Mouse (Mus musculus) heart, adult 10 weeks (tissue): Measurements from ENCODE around the gene Avp. TPM values are rescaled to one million over a fixed set of nuclear protein-coding genes. Genes with fewer than 3 reads are reported as not detected.

Experiments used
- polyA plus RNA-seq: library from polyadenylated mRNA; stranded (reverse); fragments of 350-450 nt; fragmentation: Illumina TruSeq; extraction: RNeasy Lipid Tissue Mini Kit (QIAGEN cat#74804); gene quantifications from one replicate; pipeline ENCODE4 v1.2.3, GENCODE M21; 2014; ENCODE audit warnings: low read depth, low replicate concordance

Avp gene
- not detected for polyA plus RNA-seq

DNA sequence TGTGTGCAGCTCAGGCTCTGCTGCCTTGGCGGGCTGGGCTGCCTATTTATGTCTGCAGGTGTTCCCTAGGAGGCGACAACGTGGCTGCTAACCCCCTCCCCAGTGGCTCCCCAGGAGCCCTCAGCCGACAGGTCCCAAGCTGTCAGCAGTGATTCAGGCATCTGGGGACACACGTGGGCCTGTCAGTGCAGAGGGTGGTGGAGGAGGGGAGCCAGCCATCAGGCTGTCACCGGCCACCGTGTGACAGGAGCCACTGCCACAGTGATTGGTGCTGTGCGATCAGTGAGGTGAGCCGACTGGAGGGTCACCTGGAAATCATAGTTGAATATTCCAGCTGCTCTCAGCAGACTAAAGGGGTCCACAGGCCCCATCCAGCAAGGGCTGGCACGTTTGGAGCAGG, at the start of gene Avp:
TSS of gene Avp (minus strand) at position 3 of the 400 bp plus-strand sequence.

DNA sequence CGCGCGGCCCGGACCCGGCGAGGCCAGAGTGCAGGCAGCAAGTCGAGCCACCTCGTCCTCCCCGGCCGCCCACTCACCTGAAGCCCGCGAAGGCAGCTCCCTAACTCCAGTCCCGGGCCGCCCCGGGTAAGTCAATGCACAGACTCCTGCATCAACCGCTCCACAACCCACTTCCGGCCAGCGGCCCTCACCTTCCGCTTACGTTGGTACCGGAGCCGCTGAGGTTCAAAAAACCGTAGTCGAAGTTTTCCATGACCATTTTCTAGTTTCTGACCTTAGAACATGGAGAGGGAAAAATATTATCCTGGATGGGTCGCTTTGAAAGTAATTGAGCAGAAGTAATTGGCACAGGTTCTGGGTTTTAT, 47.5 kb upstream of the Avp start, which contains the start of the genes Fastkd5 and Ubox5:
TSS of gene Fastkd5 (minus strand) at position 189 of the 365 bp plus-strand sequence.
TSS of gene Ubox5 (minus strand) at position 200 of the 365 bp plus-strand sequence.

DNA sequence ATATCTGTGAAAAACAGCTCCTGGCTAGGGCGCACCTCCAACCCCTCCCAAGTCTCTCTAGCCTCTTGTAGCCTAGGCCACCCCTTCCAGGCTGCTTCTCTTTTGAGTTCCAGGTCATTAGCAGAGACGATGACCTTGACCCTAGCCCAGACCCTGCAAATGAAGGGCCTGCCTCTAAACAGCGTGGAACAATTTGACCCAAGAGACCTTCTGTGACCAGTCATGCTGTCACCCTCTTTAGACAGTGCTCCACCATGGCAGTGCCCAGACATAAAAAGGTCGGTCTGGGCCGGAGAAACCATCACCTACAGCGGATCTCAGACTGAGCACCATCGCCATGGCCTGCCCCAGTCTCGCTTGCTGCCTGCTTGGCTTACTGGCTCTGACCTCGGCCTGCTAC, 6.5 kb downstream of the Avp start, which contains the start of gene Oxt:
TSS of gene Oxt (plus strand) at position 301 of the 400 bp plus-strand sequence.

DNA sequence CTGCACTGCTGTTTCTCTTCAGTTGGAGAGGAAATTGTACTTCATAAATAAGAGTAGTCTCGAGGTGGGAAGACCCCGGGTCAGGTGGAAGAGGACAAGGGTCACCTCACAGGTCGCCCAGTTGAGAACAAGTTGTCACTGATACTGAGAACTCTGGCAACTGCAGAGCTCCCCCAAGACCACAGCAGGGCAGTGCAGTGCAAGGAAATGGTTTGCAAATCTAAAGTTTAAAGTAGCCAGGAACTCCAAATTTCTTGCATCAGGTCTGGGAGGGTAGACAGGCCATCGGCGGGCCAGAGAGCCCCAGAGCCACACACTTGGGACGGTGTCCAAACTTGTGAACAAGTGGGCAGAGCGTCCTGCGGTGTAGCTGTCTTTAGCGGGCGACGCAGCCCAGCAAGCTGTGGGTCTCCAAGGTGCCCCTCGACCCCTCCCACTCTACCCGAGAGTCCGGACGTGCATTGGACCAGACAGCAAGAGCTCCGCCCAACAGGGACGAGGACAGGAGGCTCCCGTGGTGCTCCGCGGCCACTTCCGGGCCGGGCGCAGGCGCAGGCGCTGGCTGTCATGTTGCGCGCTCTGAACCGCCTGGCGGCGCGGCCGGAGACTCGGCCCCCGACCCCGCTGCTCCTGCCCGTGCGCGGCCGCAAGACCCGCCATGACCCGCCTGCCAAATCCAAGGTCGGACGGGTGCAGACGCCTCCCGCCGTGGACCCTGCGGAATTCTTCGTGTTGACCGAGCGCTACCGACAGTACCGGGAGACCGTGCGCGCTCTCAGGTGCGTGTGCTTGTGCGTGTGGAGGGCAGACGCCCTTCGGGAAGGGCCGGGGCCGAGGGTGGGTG, 18.9 kb downstream of the Avp start, which contains the start of gene Mrps26:
TSS of gene Mrps26 (plus strand) at position 531 of the 844 bp plus-strand sequence.

Other genes starting within 250 kb of the Avp start
- 9.0 TPM for gene Cpxm1, start 185.0 kb downstream of the Avp start, polyA plus RNA-seq
- not detected for gene Gm28372, start 177.3 kb downstream of the Avp start, polyA plus RNA-seq
- not detected for gene 1700020A23Rik, start 177.3 kb downstream of the Avp start, polyA plus RNA-seq
- gene Tmem239, start 176.1 kb downstream of the Avp start, polyA plus RNA-seq, result not detected
- 35.1 TPM for gene Vps16, start 158.2 kb downstream of the Avp start, polyA plus RNA-seq
- 7.9 TPM for gene Pced1a, start 157.9 kb downstream of the Avp start, polyA plus RNA-seq
- 38.9 TPM for gene Ptpra, start 132.3 kb downstream of the Avp start, polyA plus RNA-seq
- gene Mrps26, start 18.8 kb downstream of the Avp start, polyA plus RNA-seq, result 38.3 TPM
- gene Oxt, start 6.4 kb downstream of the Avp start, polyA plus RNA-seq, result not detected
- gene Fastkd5, start 47.5 kb upstream of the Avp start, polyA plus RNA-seq, result 7.6 TPM
- 4.2 TPM for gene Ubox5, start 47.5 kb upstream of the Avp start, polyA plus RNA-seq
- gene Lzts3, start 60.2 kb upstream of the Avp start, polyA plus RNA-seq, result 6.1 TPM
- gene Ddrgk1, start 82.1 kb upstream of the Avp start, polyA plus RNA-seq, result 105 TPM
- 40.9 TPM for gene Itpa, start 85.1 kb upstream of the Avp start, polyA plus RNA-seq
- not detected for gene Slc4a11, start 115.0 kb upstream of the Avp start, polyA plus RNA-seq